Mouse (Mus musculus): ENCODE results near the gene Anp32e. TPM values are rescaled to one million over a fixed set of nuclear protein-coding genes. Genes with fewer than 3 reads are reported as not detected.

Gene Anp32e
- polyA plus RNA-seq, 1 experiment, result 48.5 TPM

- peak overlapping the region; percentile 89 for H3ac ChIP-seq (ENCODE audit: control insufficient read depth, insufficient read length)
- H3K79me2 ChIP-seq (ENCODE audit: control insufficient read depth, insufficient read depth), result peaks cover 26% of the 10 kb centered on the region
- no peaks in the 10 kb centered on the region for H3K27me3 ChIP-seq (ENCODE audit: control insufficient read depth, insufficient read depth, insufficient read length)
- no peak for TF ChIP-seq REST (IDR thresholded peaks at IDR 0.05; ENCODE audit: insufficient read depth, insufficient read length)
- no peak for TF ChIP-seq TCF3 (IDR thresholded peaks at IDR 0.05; ENCODE audit: insufficient read length, low read depth)
- TF ChIP-seq E2F4 (IDR thresholded peaks at IDR 0.05; ENCODE audit: insufficient read depth), result no peak
- TF ChIP-seq USF1 (IDR thresholded peaks at IDR 0.05; ENCODE audit: low read depth), result no peak
- TF ChIP-seq MYOG (IDR thresholded peaks at IDR 0.05; ENCODE audit: control insufficient read depth in 1 of 3, insufficient read depth in 1 of 3, insufficient read length in 2 of 3, low read depth in 2 of 3), result no peak
- TF ChIP-seq POLR2A (IDR thresholded peaks at IDR 0.05; ENCODE audit: insufficient read length, low read depth), result no peak
- no peak for TF ChIP-seq POLR2AphosphoS2 (IDR thresholded peaks at IDR 0.05; ENCODE audit: insufficient read length, low read depth)
- TF ChIP-seq MYOD1 (IDR thresholded peaks at IDR 0.05; ENCODE audit: control insufficient read depth in 1 of 3, insufficient read length in 2 of 3, low read depth in 2 of 3), result no peak
- no peak for TF ChIP-seq SRF (IDR thresholded peaks at IDR 0.05; ENCODE audit: control insufficient read depth, insufficient read length, low read depth)
- no peak for TF ChIP-seq MAX (IDR thresholded peaks at IDR 0.05; ENCODE audit: low read depth)
- H3K36me3 ChIP-seq (ENCODE audit: control insufficient read depth, insufficient read depth), result no peaks in the 10 kb centered on the region
- H3K4me3 ChIP-seq, result peak overlapping the region; percentile 65
- H3K4me2 ChIP-seq (ENCODE audit: low read depth), result peak overlapping the region; percentile 95
Observed at GRCm38 (mm10) chr3:95994975-95995801, 66.1 kb downstream of the Anp32e start.

GRCm38 (mm10) chr3:95995802-95996428, 66.9 kb downstream of the Anp32e start, which contains the start of gene Plekho1:
TSS of gene Plekho1 (minus strand) at chr3:95996001.
- Histone ChIP-seq H3K27me3 (ENCODE audit: control insufficient read depth, insufficient read depth, insufficient read length) (no peaks in the 10 kb centered on the region), H3K79me2 (ENCODE audit: control insufficient read depth, insufficient read depth) (peaks cover 26% of the 10 kb centered on the region), H3K4me2 (ENCODE audit: low read depth) (peak within 1 kb of the TSS; percentile 95), H3ac (ENCODE audit: control insufficient read depth, insufficient read length) (peak within 1 kb of the TSS; percentile 89), H3K4me3 (peak within 1 kb of the TSS; percentile 65), H3K36me3 (ENCODE audit: control insufficient read depth, insufficient read depth) (no peaks in the 10 kb centered on the region)
- TF ChIP-seq POLR2A (IDR thresholded peaks at IDR 0.05; ENCODE audit: insufficient read length, low read depth) (peak; percentile 72), MYOG (IDR thresholded peaks at IDR 0.05; ENCODE audit: control insufficient read depth in 1 of 3, insufficient read depth in 1 of 3, insufficient read length in 2 of 3, low read depth in 2 of 3) (peak in 1 of 3 experiments; percentile 13), TCF3 (IDR thresholded peaks at IDR 0.05; ENCODE audit: insufficient read length, low read depth) (no peak), E2F4 (IDR thresholded peaks at IDR 0.05; ENCODE audit: insufficient read depth) (no peak)

GRCm38 (mm10) chr3:95996451-95997073, 67.5 kb downstream of the Anp32e start:
- Histone ChIP-seq H3K27me3 (ENCODE audit: control insufficient read depth, insufficient read depth, insufficient read length) (no peaks in the 10 kb centered on the region), H3K79me2 (ENCODE audit: control insufficient read depth, insufficient read depth) (peaks cover 26% of the 10 kb centered on the region), H3K36me3 (ENCODE audit: control insufficient read depth, insufficient read depth) (no peaks in the 10 kb centered on the region), H3ac (ENCODE audit: control insufficient read depth, insufficient read length) (peak overlapping the region; percentile 89), H3K4me3 (peak overlapping the region; percentile 65), H3K4me2 (ENCODE audit: low read depth) (peak overlapping the region; percentile 94)
- TF ChIP-seq USF1 (IDR thresholded peaks at IDR 0.05; ENCODE audit: low read depth) (no peak), TCF12 (IDR thresholded peaks at IDR 0.05; ENCODE audit: insufficient read depth, poor library complexity, severe bottlenecking) (no peak), E2F4 (IDR thresholded peaks at IDR 0.05; ENCODE audit: insufficient read depth) (no peak), POLR2A (IDR thresholded peaks at IDR 0.05; ENCODE audit: insufficient read length, low read depth) (no peak), REST (IDR thresholded peaks at IDR 0.05; ENCODE audit: insufficient read depth, insufficient read length) (no peak)

Other genes with a start within 250 kb of the Anp32e start
- 4.6 TPM for gene Adamtsl4, start 241.3 kb upstream of the Anp32e start, polyA plus RNA-seq (2012; fragmentation: generic; extraction: Trizol)
- gene Ecm1, start 189.7 kb upstream of the Anp32e start, polyA plus RNA-seq (2012; fragmentation: generic; extraction: Trizol), result 219 TPM
- 34.3 TPM for gene Tars2, start 169.0 kb upstream of the Anp32e start, polyA plus RNA-seq (2012; fragmentation: generic; extraction: Trizol)
- 8.5 TPM for gene Rprd2, start 110.4 kb upstream of the Anp32e start, polyA plus RNA-seq (2012; fragmentation: generic; extraction: Trizol)
- 17.8 TPM for gene Prpf3, start 73.4 kb upstream of the Anp32e start, polyA plus RNA-seq (2012; fragmentation: generic; extraction: Trizol)
- 400 TPM for gene Mrps21, start 57.7 kb upstream of the Anp32e start, polyA plus RNA-seq (2012; fragmentation: generic; extraction: Trizol)
- gene Ciart, start 47.0 kb upstream of the Anp32e start, polyA plus RNA-seq (2012; fragmentation: generic; extraction: Trizol), result 22.4 TPM
- gene BC028528, start 37.2 kb upstream of the Anp32e start, polyA plus RNA-seq (2012; fragmentation: generic; extraction: Trizol), result 11.3 TPM
- gene Aph1a, start 35.3 kb upstream of the Anp32e start, polyA plus RNA-seq (2012; fragmentation: generic; extraction: Trizol), result 106 TPM
- gene Car14, start 24.6 kb upstream of the Anp32e start, polyA plus RNA-seq (2012; fragmentation: generic; extraction: Trizol), result 0.11 TPM
- gene Plekho1, start 66.8 kb downstream of the Anp32e start, polyA plus RNA-seq (2012; fragmentation: generic; extraction: Trizol), result 107 TPM
- 22.0 TPM for gene Vps45, start 129.2 kb downstream of the Anp32e start, polyA plus RNA-seq (2012; fragmentation: generic; extraction: Trizol)
- 16.4 TPM for gene Otud7b, start 175.3 kb downstream of the Anp32e start, polyA plus RNA-seq (2012; fragmentation: generic; extraction: Trizol)
- gene Mtmr11, start 232.8 kb downstream of the Anp32e start, polyA plus RNA-seq (2012; fragmentation: generic; extraction: Trizol), result 4.6 TPM
- gene Sf3b4, start 243.1 kb downstream of the Anp32e start, polyA plus RNA-seq (2012; fragmentation: generic; extraction: Trizol), result 77.5 TPM

Data from myocyte (in vitro differentiated cells).